Mouse (Mus musculus) midbrain, embryonic 11.5 days (tissue): ENCODE results near the gene Rsph9. TPM values are rescaled to one million over a fixed set of nuclear protein-coding genes. Genes with fewer than 3 reads are reported as not detected.

ENCODE experiments used
- ATAC-seq: fragments of 200-750 bp; cut with Nextera tagmentation; 2 replicates; pipeline ENCODE4 v1.8.0; 2017; ENCODE audit warnings: moderate TSS enrichment, moderate library complexity; ENCODE audit not compliant: low FRiP score
- DNase-seq: peaks from one replicate; pipeline ENCODE4 v3.0.0; 2015; ENCODE audit warnings: low spot score; ENCODE audit errors: missing footprints
- H3K27ac ChIP-seq: fragments of 300-500 bp; sonication (generic); 2 replicates; pipeline ENCODE4 v1.5.1; 2014; ENCODE audit warnings: low read depth, low read length
- H3K27me3 ChIP-seq: fragments of 300-500 bp; sonication (generic); 2 replicates; pipeline ENCODE4 v1.6.1; 2014; ENCODE audit warnings: mild to moderate bottlenecking, low read length, moderate library complexity, mixed read lengths; ENCODE audit not compliant: control insufficient read depth, insufficient read depth
- H3K36me3 ChIP-seq: fragments of 300-500 bp; sonication (generic); 2 replicates; pipeline ENCODE4 v1.6.1; 2014; ENCODE audit warnings: mild to moderate bottlenecking, low read length, moderate library complexity, mixed read lengths; ENCODE audit not compliant: control insufficient read depth, insufficient read depth
- H3K4me1 ChIP-seq: fragments of 300-500 bp; sonication (generic); 2 replicates; pipeline ENCODE4 v1.6.1; 2014; ENCODE audit warnings: low read length; ENCODE audit not compliant: control insufficient read depth, insufficient read depth
- H3K4me2 ChIP-seq: fragments of 300-500 bp; sonication (generic); 2 replicates; pipeline ENCODE4 v1.6.1; 2014; ENCODE audit warnings: mild to moderate bottlenecking, moderate library complexity
- H3K4me3 ChIP-seq: fragments of 300-500 bp; sonication (generic); 2 replicates; pipeline ENCODE4 v1.5.1; 2014; ENCODE audit warnings: low read depth, low read length
- H3K9ac ChIP-seq: fragments of 300-500 bp; sonication (generic); 2 replicates; pipeline ENCODE4 v1.6.1; 2014; ENCODE audit warnings: low read length
- H3K9me3 ChIP-seq: fragments of 300-500 bp; sonication (generic); 2 replicates; pipeline ENCODE4 v1.6.1; 2016; ENCODE audit warnings: low read length; ENCODE audit not compliant: control insufficient read depth
- WGBS: fragments of 180-500 bp; shearing (Covaris S2); extraction: QIAGEN DNeasy Blood & Tissue Kit; methylation state at CpG from one replicate; pipeline ENCODE4 v1.1.7; 2014; 5-methylcytosine and 5-hydroxymethylcytosine counted together
- polyA plus RNA-seq: library from polyadenylated mRNA; unstranded; fragments of >200 nt; fragmentation: Nextera tagmentation; extraction: Ambion mirVana; gene quantifications from 2 replicates; pipeline ENCODE4 v1.2.1, GENCODE M21; 2014

Rsph9 gene
- polyA plus RNA-seq, 1 experiment from 2014 or later: 17.5 TPM

GRCm38 (mm10) chr17:46157131-46157530, 13.1 kb upstream of the Rsph9 start:
- Histone ChIP-seq H3K36me3 (no peaks in the 10 kb centered on the region), H3K4me2 (no peak overlapping the region), H3K9me3 (no peaks in the 10 kb centered on the region), H3K4me1 (peaks cover 18% of the 10 kb centered on the region), H3K27ac (no peak overlapping the region), H3K9ac (no peak overlapping the region), H3K4me3 (no peak overlapping the region), H3K27me3 (no peaks in the 10 kb centered on the region)
- ATAC-seq (no peak), DNase-seq (no peak)
- 84% methylated on average over 8 of the region's 8 CpGs for WGBS

DNA sequence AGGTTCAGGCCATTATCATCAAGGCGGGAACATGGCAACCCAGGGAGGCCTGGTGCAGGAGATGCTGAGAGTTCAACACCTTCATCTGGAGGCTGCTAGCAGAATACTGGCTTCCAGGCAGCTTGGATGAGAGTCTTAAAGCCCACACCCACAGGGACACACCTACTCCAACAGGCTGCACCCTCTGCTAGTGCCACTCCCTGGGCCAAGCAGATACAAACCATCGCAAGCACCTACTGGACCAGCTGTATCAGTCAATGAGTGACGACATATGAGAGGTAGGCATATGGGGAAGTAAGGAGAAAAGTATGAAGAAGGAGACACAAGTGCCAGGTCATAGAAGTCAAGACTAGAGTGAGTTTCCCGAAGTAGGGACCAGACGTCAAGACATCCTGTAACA, 12.7 kb upstream of the Rsph9 start:
- H3K9me3 ChIP-seq: no peaks in the 10 kb centered on the region
- H3K4me3 ChIP-seq: no peak overlapping the region
- no peaks in the 10 kb centered on the region for H3K27me3 ChIP-seq
- no peak overlapping the region for H3K4me2 ChIP-seq
- no peaks in the 10 kb centered on the region for H3K36me3 ChIP-seq
- H3K27ac ChIP-seq: no peak overlapping the region
- WGBS: 82% methylated on average over 5 of the region's 5 CpGs
- no peak for ATAC-seq
- peaks cover 13% of the 10 kb centered on the region for H3K4me1 ChIP-seq
- H3K9ac ChIP-seq: no peak overlapping the region
- no peak for DNase-seq

GRCm38 (mm10) chr17:46154336-46154735, 10.3 kb upstream of the Rsph9 start:
- no peaks in the 10 kb centered on the region for H3K9me3 ChIP-seq
- no peak overlapping the region for H3K9ac ChIP-seq
- peaks cover 5% of the 10 kb centered on the region for H3K4me1 ChIP-seq
- no peak overlapping the region for H3K27ac ChIP-seq
- ATAC-seq (no peak), DNase-seq (peak; percentile 70)
- WGBS: 89% methylated on average over 3 of the region's 3 CpGs
- H3K4me3 ChIP-seq: no peak overlapping the region
- no peaks in the 10 kb centered on the region for H3K27me3 ChIP-seq
- H3K36me3 ChIP-seq: no peaks in the 10 kb centered on the region
- no peak overlapping the region for H3K4me2 ChIP-seq

DNA sequence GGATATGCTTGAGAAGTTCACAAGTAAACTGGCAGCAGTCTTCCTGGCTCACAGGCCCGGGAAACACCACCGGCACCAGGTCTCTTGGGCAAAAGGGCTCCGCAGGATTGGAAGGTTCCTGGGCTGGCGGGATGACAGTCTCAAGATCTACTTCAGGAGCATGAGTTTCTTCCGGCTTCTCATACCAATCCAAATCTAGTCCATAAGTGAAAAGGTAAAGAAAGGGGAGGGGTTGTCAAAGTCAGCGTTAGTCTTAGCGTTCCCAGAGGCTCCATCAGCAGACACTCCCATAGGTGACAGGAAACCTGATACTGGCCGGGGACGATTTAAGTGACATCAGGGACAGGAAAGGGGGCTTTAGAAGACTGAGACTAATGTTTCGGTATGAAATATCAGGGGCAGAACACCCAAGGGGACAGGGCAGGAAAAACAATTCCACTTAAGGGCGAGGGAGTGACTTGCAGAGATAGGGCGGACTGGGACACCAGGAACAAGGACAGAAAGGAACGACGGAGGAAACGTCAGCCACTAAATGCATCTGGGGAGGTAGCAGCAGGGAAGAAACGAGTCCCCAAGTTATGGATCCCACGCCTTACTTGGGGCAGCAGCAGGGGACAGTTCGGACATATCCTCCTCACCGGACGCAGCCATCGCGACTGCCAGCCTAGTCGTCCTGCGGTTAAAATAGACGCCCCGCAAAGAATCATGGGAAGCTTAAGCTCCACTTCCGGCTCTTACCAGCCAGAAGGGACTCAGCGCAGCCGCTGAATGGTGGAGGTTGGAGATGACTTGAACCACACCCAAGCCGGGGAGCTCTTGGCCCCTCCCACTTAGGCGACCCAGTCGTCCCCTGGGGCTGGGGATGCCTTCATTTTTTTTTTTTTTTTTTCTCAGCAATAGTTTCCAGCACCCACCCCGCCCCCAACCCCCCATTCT, 9.1 kb upstream of the Rsph9 start, which contains the start of gene Mad2l1bp:
TSS of gene Mad2l1bp (minus strand) at position 707 of the 936 bp plus-strand sequence.
- no peaks in the 10 kb centered on the region for H3K27me3 ChIP-seq
- ATAC-seq (peak; percentile 93), DNase-seq (peak; percentile 98)
- peak within 1 kb of the TSS; percentile 71 for H3K9ac ChIP-seq
- no peaks in the 10 kb centered on the region for H3K9me3 ChIP-seq
- peaks cover 1% of the 10 kb centered on the region; the same call in 1 of the 2 replicates for H3K36me3 ChIP-seq
- peaks cover 5% of the 10 kb centered on the region for H3K4me1 ChIP-seq
- peak within 1 kb of the TSS; percentile 54 for H3K4me3 ChIP-seq
- 9% methylated on average over 33 of the region's 33 CpGs for WGBS
- H3K27ac ChIP-seq: no peak within 1 kb of the TSS
- H3K4me2 ChIP-seq: peak within 1 kb of the TSS; percentile 75

- Histone ChIP-seq H3K4me2 (no peak overlapping the region), H3K27me3 (no peaks in the 10 kb centered on the region), H3K36me3 (no peaks in the 10 kb centered on the region), H3K9me3 (no peaks in the 10 kb centered on the region), H3K4me1 (peaks cover 5% of the 10 kb centered on the region), H3K9ac (no peak overlapping the region), H3K4me3 (no peak overlapping the region), H3K27ac (no peak overlapping the region)
- DNase-seq: peak; percentile 45
- no peak for ATAC-seq
- WGBS: 88% methylated on average over 3 of the region's 3 CpGs
Observed at GRCm38 (mm10) chr17:46139872-46140271, 4.1 kb downstream of the Rsph9 start.

DNA sequence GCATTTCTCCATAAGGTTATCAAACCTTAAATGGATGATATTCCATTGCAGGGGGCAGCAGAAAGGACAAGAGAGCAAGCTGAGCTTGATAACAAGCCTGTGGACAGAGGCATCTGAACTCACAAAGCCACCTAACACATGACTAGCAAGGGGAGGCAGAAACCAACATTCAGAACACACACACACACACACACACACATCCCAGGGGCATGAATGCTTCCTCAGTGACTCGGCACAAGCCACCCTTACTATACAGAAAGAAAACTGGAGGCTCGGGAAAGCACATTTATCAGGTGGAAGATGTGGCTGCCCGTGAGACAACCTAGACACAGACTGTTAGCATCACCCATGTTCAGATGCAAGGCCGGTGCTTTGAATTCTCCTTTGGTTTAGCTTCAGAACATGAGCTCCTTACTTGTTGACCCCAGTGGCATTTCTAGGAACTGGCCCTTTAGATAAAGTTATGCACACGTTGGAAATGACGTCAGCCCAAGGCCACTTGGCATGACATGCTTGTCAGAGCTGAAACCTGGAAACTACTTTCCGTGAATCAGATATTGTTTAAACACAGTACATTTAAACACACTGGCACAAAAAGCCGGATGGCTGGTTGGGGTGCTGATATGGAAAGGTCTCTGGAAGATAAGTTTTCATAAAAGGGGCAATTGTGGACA, 5.3 kb downstream of the Rsph9 start:
- DNase-seq (peak; percentile 47), ATAC-seq (no peak)
- H3K4me3 ChIP-seq: no peak overlapping the region
- H3K4me1 ChIP-seq: peaks cover 5% of the 10 kb centered on the region
- H3K27me3 ChIP-seq: no peaks in the 10 kb centered on the region
- H3K4me2 ChIP-seq: no peak overlapping the region
- WGBS: 85% methylated on average over 8 of the region's 8 CpGs
- no peaks in the 10 kb centered on the region for H3K36me3 ChIP-seq
- no peaks in the 10 kb centered on the region for H3K9me3 ChIP-seq
- H3K27ac ChIP-seq: no peak overlapping the region
- H3K9ac ChIP-seq: no peak overlapping the region

GRCm38 (mm10) chr17:46132862-46133261, 11.2 kb downstream of the Rsph9 start:
- WGBS: 77% methylated on average over 8 of the region's 8 CpGs
- no peak overlapping the region for H3K27ac ChIP-seq

GRCm38 (mm10) chr17:46132058-46132718, 11.8 kb downstream of the Rsph9 start:
- H3K36me3 ChIP-seq: peaks cover 4% of the 10 kb centered on the region; the same call in 1 of the 2 replicates
- H3K27me3 ChIP-seq: no peaks in the 10 kb centered on the region
- no peak overlapping the region for H3K9ac ChIP-seq
- H3K4me3 ChIP-seq: no peak overlapping the region
- DNase-seq: peak; percentile 99
- H3K9me3 ChIP-seq: no peaks in the 10 kb centered on the region
- H3K4me2 ChIP-seq: no peak overlapping the region
- H3K4me1 ChIP-seq: no peaks in the 10 kb centered on the region
- H3K27ac ChIP-seq: no peak overlapping the region
- peak; percentile 48; the same call in 1 of the 2 replicates for ATAC-seq
- WGBS: 13% methylated on average over 12 of the region's 12 CpGs

More at GRCm38 (mm10) chr17:46132862-46133261, 11.2 kb downstream of the Rsph9 start:
- DNase-seq (no peak), ATAC-seq (no peak)
- H3K9me3 ChIP-seq: no peaks in the 10 kb centered on the region
- no peaks in the 10 kb centered on the region for H3K4me1 ChIP-seq
- H3K4me2 ChIP-seq: no peak overlapping the region
- peaks cover 4% of the 10 kb centered on the region; the same call in 1 of the 2 replicates for H3K36me3 ChIP-seq
- H3K9ac ChIP-seq: no peak overlapping the region
- H3K27me3 ChIP-seq: no peaks in the 10 kb centered on the region
- H3K4me3 ChIP-seq: no peak overlapping the region
